ENCODE assay signal across 8 mouse cellular contexts in the genomic region with DNA sequence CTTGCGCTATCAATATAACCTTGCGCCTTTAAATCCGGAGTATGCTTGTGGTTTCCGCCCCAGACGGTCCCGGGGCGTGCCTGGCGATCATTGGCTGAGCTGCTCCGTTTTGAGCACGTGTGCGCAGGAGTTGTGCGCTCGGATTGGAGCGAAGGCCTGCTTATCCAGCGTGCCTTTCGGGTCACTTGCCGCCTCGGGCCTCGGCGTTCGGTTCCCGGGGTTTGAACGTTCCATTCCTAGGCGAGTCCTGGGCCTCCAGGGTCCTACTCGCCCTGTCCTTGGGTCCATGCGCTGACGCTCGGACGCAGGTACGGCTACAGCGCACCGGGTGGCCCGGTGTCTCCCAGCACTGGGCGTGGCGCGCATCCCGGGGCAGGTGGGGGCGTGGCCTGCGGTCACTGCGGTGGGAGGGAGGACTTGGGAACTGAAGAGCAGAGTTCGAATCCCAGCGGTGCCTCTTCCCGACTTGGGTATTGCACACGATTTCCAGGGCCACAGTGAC. TPM values are rescaled to one million over a fixed set of nuclear protein-coding genes. Genes with fewer than 3 reads are reported as not detected.
A peak's percentile ranks its signal among the peaks of the same experiment; 100 is the strongest.
DNase-seq lines count a peak whose midpoint lies in the region; ATAC-seq lines count a peak whose summit lies in the region.

A gene (plus strand): TSS at position 139 of the 502 bp plus-strand sequence.

- peak within 1 kb of the TSS; percentile 92 for H3K27ac ChIP-seq in hindbrain, embryonic 15.5 days (replicated peaks)

- H3K4me1 ChIP-seq in hindbrain, embryonic 15.5 days (replicated peaks) = peaks cover 36% of the 10 kb centered on the region

- H3K27me3 ChIP-seq in hindbrain, embryonic 15.5 days = no peaks in the 10 kb centered on the region

- ATAC-seq in hindbrain, embryonic 15.5 days (ENCODE audit: low FRiP score, low read depth) = peak; percentile 96

- H3K4me3 ChIP-seq in hindbrain, embryonic 15.5 days = peak within 1 kb of the TSS; percentile 69

- peaks cover 36% of the 10 kb centered on the region for H3K36me3 ChIP-seq in hindbrain, embryonic 15.5 days

- H3K4me2 ChIP-seq in hindbrain, embryonic 15.5 days = peak within 1 kb of the TSS; percentile 77

- WGBS in hindbrain, embryonic 15.5 days = under 1% methylated on average over 44 of the region's 44 CpGs

- H3K9ac ChIP-seq in hindbrain, embryonic 15.5 days = peak within 1 kb of the TSS; percentile 77

- no peaks in the 10 kb centered on the region for H3K9me3 ChIP-seq in hindbrain, embryonic 15.5 days

- peak; percentile 91 for DNase-seq in T-cell, adult 2 months (ENCODE audit: low spot score)
- peak; percentile 95 to 96 for DNase-seq in cerebellum, postnatal 36 days
- DNase-seq in frontal cortex, postnatal 36 days (ENCODE audit: low spot score in 2 of 2) = peak; percentile 94 to 96
- DNase-seq in left cerebral cortex, adult 11 months (ENCODE audit: low spot score) = peak; percentile 91
- DNase-seq in lung, postnatal 4 days = peak; percentile 94 to 97
- DNase-seq in retina, postnatal 7 days (ENCODE audit: low read depth, low spot score) = peak; percentile 86
- DNase-seq in urinary bladder, adult 2 months (ENCODE audit: low spot score) = peak; percentile 87

RNA-seq across cellular contexts. Expression of the gene that starts here (rescaled TPM):
- polyA plus RNA-seq in hindbrain, embryonic 15.5 days (2015; fragmentation: Nextera tagmentation; extraction: Ambion mirVana) = 24.7 and 27.0 TPM in 2 replicates
- 15.9 and 18.0 TPM in 2 replicates for polyA plus RNA-seq in urinary bladder, adult 2 months (2012; rRNA removed)

Comparison
In these comparisons a context has a peak if more than half of its experiments do, and no peak if none do; other contexts are left out.
1. Peak in every context shown above with its lines: DNase-seq, ATAC-seq, H3K4me3 ChIP-seq and H3K27ac ChIP-seq.